Mouse (Mus musculus): Measurements from ENCODE around the gene Gstp2.

GRCm38 (mm10) chr19:4084984-4085383 is 39.2 kb upstream of the Gstp2 start:
- no peak for TF ChIP-seq POLR2A (IDR thresholded peaks at IDR 0.05; ENCODE audit: insufficient read depth, low read length)
- no peak for TF ChIP-seq EP300 (IDR thresholded peaks at IDR 0.05; ENCODE audit: insufficient read depth, low read depth, low read length)
- no peak for TF ChIP-seq CTCF (IDR thresholded peaks at IDR 0.05; ENCODE audit: low read depth, low read length)
